Mouse (Mus musculus) brown adipose tissue, adult 24 weeks (tissue): ENCODE data around the gene Brinp2. TPM values are rescaled to one million over a fixed set of nuclear protein-coding genes. Genes with fewer than 3 reads are reported as not detected.

Experiments
- H3K27ac ChIP-seq: fragments of 200-500 bp; replicated peaks from 2 replicates; pipeline ENCODE4 v1.5.1; 2012; ENCODE audit warnings: low read depth, mild to moderate bottlenecking, low read length
- H3K4me1 ChIP-seq: fragments of 200-500 bp; 2 replicates; pipeline ENCODE4 v1.6.1; 2012; ENCODE audit warnings: low read length, mixed read lengths; ENCODE audit not compliant: control insufficient read depth, insufficient read depth, insufficient read length
- H3K4me3 ChIP-seq: fragments of 200-500 bp; 2 replicates; pipeline ENCODE4 v1.5.1; 2012; ENCODE audit warnings: low read depth, mild to moderate bottlenecking, low read length, moderate library complexity; ENCODE audit not compliant: insufficient read depth
- polyA plus RNA-seq: library from polyadenylated mRNA; stranded (reverse); fragments of >200 nt; gene quantifications from 2 replicates; pipeline ENCODE4 v1.2.4, GENCODE M21; 2012; ENCODE audit not compliant: missing spikeins, insufficient read depth, insufficient read length

The Brinp2 gene
- polyA plus RNA-seq, 1 experiment: not detected

DNA sequence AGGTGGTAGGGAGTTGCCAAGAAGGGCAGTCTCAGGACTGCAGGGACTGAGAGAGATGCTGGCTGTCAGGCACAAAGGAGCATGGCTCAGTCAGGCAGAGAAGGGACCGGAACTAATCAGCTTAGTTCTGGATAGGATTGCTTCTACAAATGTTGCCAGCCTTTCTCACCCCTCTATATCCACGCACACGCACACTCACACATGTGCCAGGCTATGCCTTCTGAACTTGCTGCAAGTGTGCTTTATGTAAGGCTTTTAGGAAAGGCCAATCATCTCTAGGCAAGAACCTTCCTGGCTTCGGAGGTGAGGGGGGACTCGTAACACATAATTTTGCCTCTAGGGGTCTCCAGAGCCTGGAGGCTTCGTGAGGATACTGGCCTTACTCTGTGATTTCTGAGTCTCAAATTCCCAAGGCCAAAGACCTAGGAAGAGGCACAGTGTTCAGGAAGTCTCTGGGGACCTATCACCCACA, 12.8 kb downstream of the Brinp2 start:
- no peak overlapping the region for H3K4me3 ChIP-seq
- H3K27ac ChIP-seq: no peak overlapping the region
- no peaks in the 10 kb centered on the region for H3K4me1 ChIP-seq

GRCm38 (mm10) chr1:158328839-158329238, 27.3 kb downstream of the Brinp2 start:
- Histone ChIP-seq H3K27ac (no peak overlapping the region), H3K4me3 (no peak overlapping the region), H3K4me1 (no peaks in the 10 kb centered on the region)

DNA sequence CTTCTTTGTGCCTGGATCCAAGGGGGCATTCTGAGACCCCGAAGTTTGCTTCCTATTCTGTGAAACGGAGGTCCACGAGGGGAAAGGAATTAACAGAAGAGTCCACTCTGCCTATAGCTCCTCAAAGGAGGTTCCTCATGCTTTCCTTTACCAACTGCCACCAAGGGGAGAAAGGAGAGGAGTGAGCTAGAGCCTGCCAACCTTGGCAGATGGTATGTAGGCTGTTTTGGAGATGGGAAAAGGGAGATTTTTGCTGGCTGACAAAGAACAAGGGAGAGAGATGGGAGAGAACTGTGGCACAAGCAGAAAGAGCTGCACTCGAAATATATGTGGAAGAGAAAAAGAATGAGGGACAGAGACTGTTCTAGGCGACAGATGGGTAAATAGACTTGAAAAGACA, 28.0 kb downstream of the Brinp2 start:
- H3K27ac ChIP-seq: no peak overlapping the region
- no peaks in the 10 kb centered on the region for H3K4me1 ChIP-seq
- H3K4me3 ChIP-seq: no peak overlapping the region

GRCm38 (mm10) chr1:158323325-158323724, 32.8 kb downstream of the Brinp2 start:
- no peak overlapping the region for H3K4me3 ChIP-seq
- H3K4me1 ChIP-seq: no peaks in the 10 kb centered on the region
- H3K27ac ChIP-seq: no peak overlapping the region

GRCm38 (mm10) chr1:158310426-158311156, 45.5 kb downstream of the Brinp2 start:
- Histone ChIP-seq H3K4me3 (no peak overlapping the region), H3K27ac (no peak overlapping the region)

DNA sequence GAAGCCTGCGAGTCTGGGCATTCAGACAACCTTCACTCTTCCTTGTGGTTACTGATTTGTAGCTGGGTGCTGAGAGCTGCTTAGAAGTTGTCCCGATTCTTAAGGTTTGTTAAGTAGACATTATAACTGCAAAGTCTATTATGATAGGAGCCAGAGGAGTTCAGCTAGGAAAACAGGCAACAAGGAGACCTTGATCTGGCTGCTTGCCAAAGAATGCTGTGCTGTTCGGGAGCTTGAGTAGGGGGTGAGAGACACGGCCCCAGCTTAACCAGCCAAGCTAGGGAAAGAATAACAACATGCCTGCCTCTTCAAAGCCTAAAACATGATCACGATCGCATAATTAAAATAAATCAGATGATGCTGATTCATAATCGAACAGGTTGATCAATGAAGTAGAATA, 59.1 kb downstream of the Brinp2 start:
- Histone ChIP-seq H3K27ac (no peak overlapping the region), H3K4me1 (peaks cover 3% of the 10 kb centered on the region), H3K4me3 (no peak overlapping the region)

More at GRCm38 (mm10) chr1:158310426-158311156, 45.5 kb downstream of the Brinp2 start:
- no peaks in the 10 kb centered on the region for H3K4me1 ChIP-seq

- H3K27ac ChIP-seq: no peak overlapping the region
- peaks cover 3% of the 10 kb centered on the region for H3K4me1 ChIP-seq
- no peak overlapping the region for H3K4me3 ChIP-seq
Observed at GRCm38 (mm10) chr1:158296287-158296931, 59.7 kb downstream of the Brinp2 start.

GRCm38 (mm10) chr1:158295270-158295669, 60.9 kb downstream of the Brinp2 start:
- no peak overlapping the region for H3K4me3 ChIP-seq
- H3K27ac ChIP-seq: no peak overlapping the region
- H3K4me1 ChIP-seq: peaks cover 3% of the 10 kb centered on the region

DNA sequence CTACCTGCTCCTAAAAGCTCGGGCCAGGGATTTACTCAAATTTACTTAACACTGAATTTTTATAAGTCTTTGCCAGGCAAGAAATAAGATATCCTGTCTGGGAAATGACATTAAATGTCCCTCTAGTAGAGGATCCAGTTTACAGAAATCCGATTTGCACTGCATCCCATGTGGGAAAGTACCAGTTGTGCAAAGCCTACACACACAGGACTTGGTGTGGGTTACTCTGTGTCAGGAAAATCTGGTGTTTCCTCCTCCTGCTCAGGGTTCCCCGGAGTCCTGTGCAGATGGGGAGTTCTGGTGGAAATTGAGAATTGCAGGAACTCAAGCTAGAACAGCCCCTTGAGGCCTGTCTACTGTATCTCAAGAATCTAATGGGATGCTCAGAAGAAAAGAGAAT, 70.9 kb downstream of the Brinp2 start:
- Histone ChIP-seq H3K27ac (no peak overlapping the region), H3K4me1 (no peaks in the 10 kb centered on the region), H3K4me3 (no peak overlapping the region)

DNA sequence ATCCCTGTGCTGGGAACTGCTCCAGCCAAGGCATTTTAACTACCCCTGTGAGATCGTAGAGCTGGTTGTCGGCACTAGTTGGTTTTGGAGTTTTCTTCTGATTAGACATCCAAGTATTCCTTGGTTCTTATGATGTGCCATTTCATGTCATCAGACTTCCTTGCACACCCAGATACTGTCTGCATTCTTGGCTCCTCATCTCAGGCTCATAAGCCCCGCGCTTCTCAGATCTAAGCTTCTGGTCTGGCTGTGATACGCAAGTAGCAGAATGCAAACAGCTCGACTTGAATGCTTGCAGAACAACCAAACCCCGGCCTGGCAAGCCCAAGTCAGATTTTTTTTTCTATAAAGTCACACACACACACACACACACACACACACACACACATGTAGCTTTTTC, 72.3 kb downstream of the Brinp2 start:
- Histone ChIP-seq H3K4me1 (no peaks in the 10 kb centered on the region), H3K4me3 (no peak overlapping the region), H3K27ac (no peak overlapping the region)

GRCm38 (mm10) chr1:158272058-158272457, 84.1 kb downstream of the Brinp2 start:
- H3K27ac ChIP-seq: no peak overlapping the region
- no peaks in the 10 kb centered on the region for H3K4me1 ChIP-seq
- H3K4me3 ChIP-seq: no peak overlapping the region

DNA sequence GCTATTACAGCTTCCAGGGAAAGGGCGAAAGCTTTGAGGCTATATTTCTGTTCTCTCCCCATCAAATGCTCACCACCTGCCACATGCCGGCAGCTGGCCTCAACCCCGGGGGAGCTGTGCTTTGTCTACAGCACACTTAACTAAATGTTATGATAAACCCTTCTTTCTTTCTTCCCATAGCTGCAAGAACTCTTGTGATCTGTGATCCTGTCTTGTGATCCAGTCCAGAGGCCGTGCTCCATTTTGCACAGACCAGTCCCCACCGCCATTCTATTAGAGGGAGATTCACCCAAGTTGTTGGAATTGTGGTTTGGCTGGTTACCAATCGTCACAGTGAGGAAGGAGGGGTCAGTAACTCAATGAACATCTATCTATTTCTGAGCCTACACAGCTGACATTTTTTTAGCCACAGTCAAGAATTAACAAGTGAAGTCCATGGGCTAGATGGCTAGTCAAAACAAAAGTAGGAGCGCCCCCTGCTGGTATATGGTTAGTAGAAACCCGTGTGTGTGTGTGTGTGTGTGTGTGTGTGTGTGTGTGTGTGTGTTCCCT, 89.0 kb downstream of the Brinp2 start:
- no peak overlapping the region for H3K27ac ChIP-seq
- no peaks in the 10 kb centered on the region for H3K4me1 ChIP-seq
- H3K4me3 ChIP-seq: no peak overlapping the region

DNA sequence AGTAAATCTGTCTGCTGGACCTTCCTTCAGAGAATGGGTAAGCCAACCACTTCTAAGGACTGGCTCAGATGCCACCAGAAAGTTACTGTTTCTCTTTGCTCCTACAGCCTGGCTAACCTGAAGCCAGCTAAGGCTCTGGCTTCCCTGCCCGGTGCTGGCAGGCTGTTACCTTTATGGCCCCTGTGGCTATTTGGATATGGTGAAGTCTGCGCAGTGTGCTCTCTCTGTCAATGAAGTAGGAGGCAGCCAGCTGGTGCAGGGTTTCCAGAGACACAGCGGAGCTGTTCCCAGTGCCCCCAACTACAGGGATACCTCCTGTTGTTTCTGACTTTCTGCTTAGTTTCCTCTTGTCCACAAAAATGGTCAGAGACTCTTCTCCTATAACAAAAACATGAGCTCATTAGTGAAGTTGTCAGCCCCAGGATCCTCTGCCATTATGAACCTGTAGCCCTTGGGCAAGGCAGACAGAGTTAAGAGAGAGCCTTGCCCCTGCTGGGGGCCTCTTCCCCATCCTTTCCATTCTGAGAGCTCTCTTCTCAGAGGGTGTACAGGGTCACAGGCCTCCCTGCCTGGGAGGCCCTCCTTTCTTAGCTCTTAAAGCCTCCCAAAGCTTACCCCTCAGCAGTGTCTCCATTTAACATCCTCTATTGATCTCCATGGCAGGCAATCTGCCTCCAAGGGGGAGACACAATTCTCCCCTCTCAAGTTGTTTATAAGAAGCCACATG, 89.7 kb downstream of the Brinp2 start:
- Histone ChIP-seq H3K4me3 (no peak overlapping the region), H3K4me1 (no peaks in the 10 kb centered on the region), H3K27ac (no peak overlapping the region)

GRCm38 (mm10) chr1:158259516-158260235, 96.5 kb downstream of the Brinp2 start:
- no peak overlapping the region for H3K4me3 ChIP-seq
- no peak overlapping the region for H3K27ac ChIP-seq
- no peaks in the 10 kb centered on the region for H3K4me1 ChIP-seq
